Mouse (Mus musculus): Measurements from ENCODE around the gene Elmo3.

DNA sequence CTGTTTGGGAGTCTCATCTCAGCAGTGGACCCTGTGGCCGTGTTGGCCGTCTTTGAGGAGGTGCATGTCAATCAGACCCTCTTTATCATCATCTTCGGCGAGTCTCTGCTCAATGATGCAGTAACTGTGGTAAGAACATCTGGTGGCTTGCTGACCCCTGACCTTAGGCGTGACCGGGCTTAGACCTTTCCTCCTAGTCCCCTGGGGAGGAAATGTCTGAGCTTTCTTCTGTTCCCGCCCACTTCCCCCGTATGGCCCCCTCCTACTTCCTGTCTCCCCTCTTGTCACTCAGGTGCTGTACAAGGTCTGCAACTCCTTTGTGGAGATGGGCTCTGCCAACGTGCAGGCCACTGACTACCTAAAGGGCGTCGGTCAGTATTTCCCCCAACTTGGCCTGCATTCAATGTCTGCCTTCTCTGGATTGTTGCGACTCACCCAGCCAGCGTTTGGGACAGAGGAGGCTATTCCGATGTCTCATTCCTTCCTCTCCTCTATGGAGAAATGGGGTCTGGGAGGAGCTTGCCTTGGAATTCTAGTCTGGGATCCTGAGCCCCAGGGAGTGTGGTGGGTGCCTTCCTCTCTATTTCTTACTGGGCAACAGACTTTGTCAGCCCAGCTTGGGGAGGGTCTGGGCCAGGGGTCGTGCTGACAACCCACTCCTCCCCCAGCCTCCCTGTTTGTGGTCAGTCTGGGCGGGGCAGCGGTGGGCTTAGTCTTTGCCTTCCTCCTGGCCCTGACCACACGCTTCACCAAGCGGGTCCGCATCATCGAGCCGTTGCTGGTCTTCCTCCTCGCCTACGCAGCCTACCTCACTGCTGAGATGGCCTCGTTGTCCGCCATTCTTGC lies 50.0 kb downstream of the Elmo3 start:
- no peak for TF ChIP-seq EP300 (optimal IDR thresholded peaks at IDR 0.05)
- TF ChIP-seq CTCF (IDR thresholded peaks at IDR 0.05; ENCODE audit: low read depth): no peak

Measured in stomach, postnatal 0 days (tissue).